Mouse (Mus musculus): ENCODE results near the gene Gm4763.
"Not testable (repeated sequence)": the region's sequence is repeated elsewhere in the genome, so short reads cannot be mapped to it uniquely, and the experiment has no call there.

The Gm4763 gene

GRCm38 (mm10) chr7:24726808-24727207 lies at the start of gene Gm4763:
Gene Gm4763 (minus strand): TSS chr7:24726908.
- not testable (repeated sequence) for DNase-seq

GRCm38 (mm10) chr7:24776145-24776544 lies 49.4 kb upstream of the Gm4763 start:
- no peak for DNase-seq

- DNase-seq: no peak
These were observed 47.3 kb upstream of the Gm4763 start for GRCm38 (mm10) chr7:24773942-24774535.

- DNase-seq: no peak
These were observed 44.7 kb upstream of the Gm4763 start for GRCm38 (mm10) chr7:24771361-24771760.

- DNase-seq: no peak
These were observed 35.9 kb upstream of the Gm4763 start for GRCm38 (mm10) chr7:24762574-24762973.

- DNase-seq: no peak
These were observed 34.5 kb upstream of the Gm4763 start for GRCm38 (mm10) chr7:24761161-24761560.

- no peak for DNase-seq
These were observed 33.5 kb upstream of the Gm4763 start, which contains the start of gene Cd177 for GRCm38 (mm10) chr7:24760211-24760610. Gene Cd177 (minus strand): TSS chr7:24760311.

- no peak for DNase-seq
These were observed 31.8 kb upstream of the Gm4763 start for GRCm38 (mm10) chr7:24758520-24758919.

GRCm38 (mm10) chr7:24753476-24753875 lies 26.8 kb upstream of the Gm4763 start:
- no peak for DNase-seq

GRCm38 (mm10) chr7:24751610-24752009 lies 24.9 kb upstream of the Gm4763 start:
- no peak for DNase-seq

- no peak for DNase-seq
These were observed 24.0 kb upstream of the Gm4763 start for GRCm38 (mm10) chr7:24750695-24751094.

GRCm38 (mm10) chr7:24735970-24736670 lies 9.4 kb upstream of the Gm4763 start:
- DNase-seq: no peak

- no peak for DNase-seq
These were observed 11.7 kb downstream of the Gm4763 start for GRCm38 (mm10) chr7:24715039-24715438.

- DNase-seq: no peak
These were observed 17.8 kb downstream of the Gm4763 start, which contains the start of gene BC049730 for GRCm38 (mm10) chr7:24708832-24709292. Gene BC049730 (plus strand): TSS chr7:24709242.

GRCm38 (mm10) chr7:24702841-24703240 lies 23.9 kb downstream of the Gm4763 start:
- not testable (repeated sequence) for DNase-seq

GRCm38 (mm10) chr7:24697891-24698290 lies 28.8 kb downstream of the Gm4763 start:
- DNase-seq: not testable (repeated sequence)

- DNase-seq: not testable (repeated sequence)
These were observed 34.0 kb downstream of the Gm4763 start for GRCm38 (mm10) chr7:24692693-24693092.

- not testable (repeated sequence) for DNase-seq
These were observed 39.2 kb downstream of the Gm4763 start for GRCm38 (mm10) chr7:24687519-24687918.

GRCm38 (mm10) chr7:24684121-24684520 lies 42.6 kb downstream of the Gm4763 start:
- DNase-seq: not testable (repeated sequence)

- no peak for DNase-seq
These were observed 50.1 kb downstream of the Gm4763 start, which contains the start of gene Tex101 for GRCm38 (mm10) chr7:24676575-24676974. Gene Tex101 (minus strand): TSS chr7:24676675.

- DNase-seq: no peak
These were observed 54.7 kb downstream of the Gm4763 start for GRCm38 (mm10) chr7:24671944-24672439.
